Mouse (Mus musculus) lung, postnatal 0 days (tissue): ENCODE measurements at regions not wholly inside any gene's neighbourhood (a gene's known extent, or its start where the extent isn't known, plus 50 kb on each side); places are given as distances from the start of the nearest gene placed in this dataset.

Source experiments
- CTCF ChIP-seq: IDR thresholded peaks from 2 replicates; pipeline ENCODE4 v1.5.1; 2016; ENCODE audit warnings: antibody characterized with exemption, mild to moderate bottlenecking
- EP300 ChIP-seq: IDR thresholded peaks from 2 replicates; pipeline ENCODE4 v1.6.1; 2016; ENCODE audit warnings: antibody characterized with exemption, mild to moderate bottlenecking, control low read depth

DNA sequence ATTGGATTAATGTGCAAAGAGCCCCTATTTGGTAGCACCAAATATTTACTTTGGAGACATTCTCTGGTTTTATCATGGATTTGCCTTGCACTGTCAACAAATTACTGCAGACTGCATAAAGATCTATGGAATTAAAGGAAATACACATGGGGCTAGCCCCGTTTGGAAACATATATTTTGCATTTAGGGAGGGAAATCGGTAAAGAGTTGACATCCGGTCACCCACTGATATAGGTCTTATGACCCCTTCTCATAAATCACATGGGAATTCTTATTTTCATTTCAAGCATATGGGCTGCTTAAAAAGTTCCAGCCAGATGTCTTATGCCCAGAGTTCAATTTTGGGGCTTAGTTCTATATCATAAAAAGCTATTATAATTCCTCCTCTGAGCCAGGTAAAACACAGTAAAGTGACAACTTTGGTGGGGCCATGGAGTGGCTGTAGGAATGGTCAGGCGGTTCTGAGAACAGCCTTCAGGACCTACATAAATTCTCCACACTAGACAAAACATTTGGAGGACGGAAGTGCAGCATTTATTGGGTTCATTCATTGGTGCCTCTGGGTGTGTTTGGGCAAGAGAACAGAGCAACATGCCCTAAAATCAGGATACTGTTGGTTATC, 626.3 kb downstream of the Tox3 start:
- TF ChIP-seq EP300 (no peak), CTCF (no peak)
